Mouse (Mus musculus) CD8-positive naive resting alpha-beta T cell, adult 57 days (primary cell): ENCODE results near the gene Mansc1. TPM values are rescaled to one million over a fixed set of nuclear protein-coding genes. Genes with fewer than 3 reads are reported as not detected.

Experiments
- total RNA-seq: library from RNA; stranded (reverse); gene quantifications from one replicate; pipeline ENCODE4 v1.2.4, GENCODE M21; 2023

The Mansc1 gene
- 0.92 TPM for total RNA-seq

GRCm38 (mm10) chr6:134631947-134632687 is at the start of gene Mansc1:
Mansc1 (minus strand) TSS chr6:134632488.

GRCm38 (mm10) chr6:134639210-134639609 is 6.9 kb upstream of the Mansc1 start, which contains the start of gene Borcs5:
Borcs5 (plus strand) TSS chr6:134639510.

GRCm38 (mm10) chr6:134566818-134567485 is 65.3 kb downstream of the Mansc1 start, which contains the start of gene Lrp6:
Lrp6 (minus strand) TSS chr6:134566965.

Other genes with a start within 250 kb of the Mansc1 start
- 1.7 TPM for gene Bcl2l14, start 236.2 kb downstream of the Mansc1 start, total RNA-seq
- gene Lrp6, start 65.5 kb downstream of the Mansc1 start, total RNA-seq: 52.4 TPM
- gene Borcs5, start 7.0 kb upstream of the Mansc1 start, total RNA-seq: 12.6 TPM
- 6.7 TPM for gene Dusp16, start 160.1 kb upstream of the Mansc1 start, total RNA-seq
- gene Crebl2, start 197.7 kb upstream of the Mansc1 start, total RNA-seq: 18.6 TPM